In genomic region chr1:37522101-37522500, GRCm38 (mm10) we compare ENCODE assay signal across 18 mouse cellular contexts. TPM values are rescaled to one million over a fixed set of nuclear protein-coding genes. Genes with fewer than 3 reads are reported as not detected.
A peak's percentile ranks its signal among the peaks of the same experiment; 100 is the strongest.
DNase-seq lines count a peak whose midpoint lies in the region; ATAC-seq and TF ChIP-seq lines count a peak whose summit lies in the region.
"Had no signal": no experiment of that assay in that cellular context is flagged by ENCODE, and none has a peak within 500 bp of the region (broad histone marks: within the 10 kb centered on the region; RNA-seq: fewer than 3 reads in every experiment).

No protein-coding gene starts in this region.

- TF ChIP-seq POLR2A in small intestine, adult 2 months (IDR thresholded peaks at IDR 0.05; ENCODE audit: low read depth, low read length) = no peak

- no peaks in the 10 kb centered on the region for H3K36me3 ChIP-seq in stomach, embryonic 15.5 days
- H3K36me3 ChIP-seq in stomach, postnatal 0 days (ENCODE audit: control insufficient read depth, insufficient read depth, low read length) = no peaks in the 10 kb centered on the region
- peaks cover 25% of the 10 kb centered on the region for H3K36me3 ChIP-seq in small intestine, adult 2 months (ENCODE audit: control insufficient read depth, insufficient read depth, low read length)
- H3K36me3 ChIP-seq: embryonic facial prominence, embryonic 10.5 days; heart, embryonic 13.5 days had no signal

- no peak overlapping the region for H3K9ac ChIP-seq in stomach, embryonic 15.5 days
- H3K9ac ChIP-seq in stomach, postnatal 0 days (ENCODE audit: low read length) = no peak overlapping the region
- H3K9ac ChIP-seq: forebrain, embryonic 13.5 days; forebrain, postnatal 0 days; heart, embryonic 13.5 days had no signal

- H3K27ac ChIP-seq in stomach, embryonic 15.5 days = no peak overlapping the region
- H3K27ac ChIP-seq in stomach, postnatal 0 days (replicated peaks) = no peak overlapping the region
- H3K27ac ChIP-seq in small intestine, adult 2 months (ENCODE audit: insufficient read depth, low read depth, low read length) = peak overlapping the region; percentile 99
- H3K27ac ChIP-seq: embryonic facial prominence, embryonic 10.5 days; forebrain, embryonic 13.5 days; heart, embryonic 13.5 days had no signal

- ATAC-seq in stomach, embryonic 15.5 days (ENCODE audit: insufficient read depth, low FRiP score, low read depth) = peak; percentile 18; the same call in 1 of the 2 replicates
- ATAC-seq in stomach, postnatal 0 days (ENCODE audit: low FRiP score, low TSS enrichment) = no peak
- ATAC-seq: forebrain, embryonic 13.5 days; forebrain, postnatal 0 days had no signal

- H3K4me3 ChIP-seq in stomach, embryonic 15.5 days (replicated peaks) = no peak overlapping the region
- no peak overlapping the region for H3K4me3 ChIP-seq in stomach, postnatal 0 days (ENCODE audit: low read depth, low read length)
- H3K4me3 ChIP-seq in small intestine, adult 2 months (ENCODE audit: low read depth, low read length) = no peak overlapping the region
- H3K4me3 ChIP-seq: embryonic facial prominence, embryonic 10.5 days; forebrain, embryonic 13.5 days; heart, embryonic 13.5 days had no signal

- no peak for TF ChIP-seq EP300 in stomach, postnatal 0 days (optimal IDR thresholded peaks at IDR 0.05)

- WGBS in stomach, embryonic 15.5 days = 75% methylated on average over 5 of the region's 5 CpGs
- WGBS in stomach, postnatal 0 days = 56% methylated on average over 5 of the region's 5 CpGs
- 27% methylated on average over 5 of the region's 5 CpGs for WGBS in small intestine, adult 2 months

- peak; percentile 42 for DNase-seq in kidney, adult 11 months
- no peak for DNase-seq in kidney, adult 8-10 months
- DNase-seq in stomach, postnatal 0 days (ENCODE audit: low spot score) = no peak
- no peak for DNase-seq in spleen, postnatal 10 days (ENCODE audit: low spot score in 2 of 2)
- no peak for DNase-seq in right cerebral cortex, postnatal 4 days
- DNase-seq: adrenal gland, adult 2 months; adrenal gland, postnatal 25 days; cerebellum, adult 18-20 months; cerebellum, postnatal 10 days; forebrain, postnatal 0 days; gastrocnemius, postnatal 36 days; heart, adult 11 months; heart, postnatal 36 days had no signal

- H3K4me2 ChIP-seq in stomach, embryonic 15.5 days = no peak overlapping the region
- no peak overlapping the region for H3K4me2 ChIP-seq in stomach, postnatal 0 days (replicated peaks; ENCODE audit: low read depth)
- H3K4me2 ChIP-seq: forebrain, embryonic 13.5 days; heart, embryonic 13.5 days had no signal

- TF ChIP-seq CTCF in stomach, postnatal 0 days (IDR thresholded peaks at IDR 0.05; ENCODE audit: low read depth) = no peak
- TF ChIP-seq CTCF in small intestine, adult 2 months (IDR thresholded peaks at IDR 0.05; ENCODE audit: extremely low read depth, insufficient read length, insufficient replicate concordance, low read depth, low read length) = no peak

- no peaks in the 10 kb centered on the region for H3K9me3 ChIP-seq in stomach, embryonic 15.5 days
- H3K9me3 ChIP-seq in stomach, postnatal 0 days (ENCODE audit: control insufficient read depth, low read length) = no peaks in the 10 kb centered on the region
- H3K9me3 ChIP-seq: embryonic facial prominence, embryonic 10.5 days; forebrain, embryonic 13.5 days had no signal

- H3K27me3 ChIP-seq in stomach, embryonic 15.5 days (replicated peaks) = no peaks in the 10 kb centered on the region
- H3K27me3 ChIP-seq in stomach, postnatal 0 days (ENCODE audit: control insufficient read depth, insufficient read depth, low read length) = no peaks in the 10 kb centered on the region
- H3K27me3 ChIP-seq in small intestine, adult 2 months (ENCODE audit: control insufficient read depth, insufficient read depth, low read length) = no peaks in the 10 kb centered on the region
- H3K27me3 ChIP-seq: forebrain, embryonic 13.5 days; heart, embryonic 13.5 days had no signal

- H3K4me1 ChIP-seq in stomach, embryonic 15.5 days = no peaks in the 10 kb centered on the region
- peaks cover 6% of the 10 kb centered on the region; the same call in 1 of the 2 replicates for H3K4me1 ChIP-seq in stomach, postnatal 0 days (replicated peaks; ENCODE audit: control insufficient read depth, insufficient read depth)
- H3K4me1 ChIP-seq in small intestine, adult 2 months (ENCODE audit: control insufficient read depth, insufficient read depth, insufficient read length, low read length) = peaks cover 49% of the 10 kb centered on the region; the same call in 1 of the 2 replicates
- H3K4me1 ChIP-seq: forebrain, embryonic 13.5 days had no signal

RNA-seq across cellular contexts. Expression of gene Mgat4a, which starts 18.7 kb away (rescaled TPM):
- polyA plus RNA-seq in stomach, embryonic 15.5 days (2015; fragmentation: Nextera tagmentation; extraction: Ambion mirVana) = 27.6 and 32.3 TPM in 2 replicates
- 13.7 and 13.8 TPM in 2 replicates for polyA plus RNA-seq in stomach, postnatal 0 days (2015; fragmentation: Nextera tagmentation; extraction: Ambion mirVana)
- 21.6 and 53.3 TPM in 2 replicates for polyA plus RNA-seq in small intestine, adult 2 months (2012; rRNA removed)
